In genomic region chrX:20828934-20829333, GRCm38 (mm10) we compare ENCODE assay signal across 7 mouse cellular contexts. TPM values are rescaled to one million over a fixed set of nuclear protein-coding genes. Genes with fewer than 3 reads are reported as not detected.
DNase-seq lines count a peak whose midpoint lies in the region; ATAC-seq and TF ChIP-seq lines count a peak whose summit lies in the region.

No protein-coding gene starts in this region.

- TF ChIP-seq CTCF in E14TG2a.4 (conservative IDR thresholded peaks at IDR 0.05; ENCODE audit: low read length) = peak; percentile 28
- TF ChIP-seq CTCF in lung, embryonic 14.5 days (IDR thresholded peaks at IDR 0.05; ENCODE audit: low read depth) = peak; percentile 51

- no peak overlapping the region for H3K4me3 ChIP-seq in E14TG2a.4 (replicated peaks; ENCODE audit: low read length)
- no peak overlapping the region for H3K4me3 ChIP-seq in embryonic facial prominence, embryonic 13.5 days
- peak overlapping the region; percentile 16; the same call in 1 of the 2 replicates for H3K4me3 ChIP-seq in heart, embryonic 16.5 days (ENCODE audit: low read length)
- H3K4me3 ChIP-seq in lung, embryonic 14.5 days (ENCODE audit: low read depth, low read length) = no peak overlapping the region
- no peak overlapping the region for H3K4me3 ChIP-seq in stomach, embryonic 14.5 days (ENCODE audit: low read depth, low read length)

- no peaks in the 10 kb centered on the region for H3K27me3 ChIP-seq in E14TG2a.4 (ENCODE audit: insufficient read depth, low read length)
- no peaks in the 10 kb centered on the region for H3K27me3 ChIP-seq in embryonic facial prominence, embryonic 13.5 days
- H3K27me3 ChIP-seq in heart, embryonic 16.5 days (ENCODE audit: control insufficient read depth, insufficient read depth, low read length) = no peaks in the 10 kb centered on the region
- H3K27me3 ChIP-seq in lung, embryonic 14.5 days (ENCODE audit: insufficient read depth, low read length) = no peaks in the 10 kb centered on the region
- no peaks in the 10 kb centered on the region for H3K27me3 ChIP-seq in stomach, embryonic 14.5 days (ENCODE audit: control insufficient read depth, insufficient read depth, low read length)

- DNase-seq in adrenal gland, adult 18-20 months (ENCODE audit: low spot score in 2 of 2) = peak; percentile 24 to 25
- DNase-seq in kidney, postnatal 25 days = peak; percentile 60 to 79
- DNase-seq in lung, embryonic 14.5 days = peak; percentile 80

- peak overlapping the region; percentile 11; the same call in 1 of the 2 replicates for H3K4me2 ChIP-seq in embryonic facial prominence, embryonic 13.5 days
- peak overlapping the region; percentile 21; the same call in 1 of the 2 replicates for H3K4me2 ChIP-seq in heart, embryonic 16.5 days (ENCODE audit: low read depth, low read length)
- H3K4me2 ChIP-seq in lung, embryonic 14.5 days = no peak overlapping the region
- no peak overlapping the region for H3K4me2 ChIP-seq in stomach, embryonic 14.5 days (replicated peaks; ENCODE audit: low read depth, low read length)

- 20% methylated on average over 5 of the region's 5 CpGs for WGBS in embryonic facial prominence, embryonic 13.5 days
- 10% methylated on average over 5 of the region's 5 CpGs for WGBS in heart, embryonic 16.5 days
- WGBS in lung, embryonic 14.5 days = 10% methylated on average over 5 of the region's 5 CpGs
- WGBS in stomach, embryonic 14.5 days = 15% methylated on average over 5 of the region's 5 CpGs

- no peak for ATAC-seq in embryonic facial prominence, embryonic 13.5 days (ENCODE audit: insufficient number of reproducible peaks, insufficient read depth, low FRiP score, low TSS enrichment, low read depth)
- peak; percentile 91 for ATAC-seq in heart, embryonic 16.5 days (replicated peaks; ENCODE audit: extremely low read depth, insufficient read depth, low FRiP score)
- ATAC-seq in lung, embryonic 14.5 days (ENCODE audit: insufficient read depth) = peak; percentile 96
- peak; percentile 87; the same call in 1 of the 2 replicates for ATAC-seq in stomach, embryonic 14.5 days (ENCODE audit: insufficient number of reproducible peaks, insufficient read depth, low FRiP score, low read depth)

- H3K27ac ChIP-seq in embryonic facial prominence, embryonic 13.5 days = no peak overlapping the region
- H3K27ac ChIP-seq in heart, embryonic 16.5 days (ENCODE audit: low read length) = no peak overlapping the region; the same call in 1 of the 2 replicates
- H3K27ac ChIP-seq in lung, embryonic 14.5 days (ENCODE audit: low read depth) = no peak overlapping the region
- H3K27ac ChIP-seq in stomach, embryonic 14.5 days (ENCODE audit: low read length) = no peak overlapping the region

- no peak overlapping the region for H3K9ac ChIP-seq in embryonic facial prominence, embryonic 13.5 days
- H3K9ac ChIP-seq in heart, embryonic 16.5 days (ENCODE audit: low read length) = no peak overlapping the region
- no peak overlapping the region for H3K9ac ChIP-seq in lung, embryonic 14.5 days
- H3K9ac ChIP-seq in stomach, embryonic 14.5 days (replicated peaks; ENCODE audit: low read depth, low read length) = no peak overlapping the region

- no peaks in the 10 kb centered on the region for H3K9me3 ChIP-seq in E14TG2a.4 (ENCODE audit: low read length)
- H3K9me3 ChIP-seq in embryonic facial prominence, embryonic 13.5 days = no peaks in the 10 kb centered on the region
- no peaks in the 10 kb centered on the region for H3K9me3 ChIP-seq in heart, embryonic 16.5 days (replicated peaks; ENCODE audit: control insufficient read depth, low read length)
- H3K9me3 ChIP-seq in lung, embryonic 14.5 days (ENCODE audit: low read depth, low read length) = no peaks in the 10 kb centered on the region
- no peaks in the 10 kb centered on the region for H3K9me3 ChIP-seq in stomach, embryonic 14.5 days (ENCODE audit: control insufficient read depth, low read depth, low read length)

- H3K36me3 ChIP-seq in E14TG2a.4 (ENCODE audit: insufficient read depth, low read length) = no peaks in the 10 kb centered on the region
- no peaks in the 10 kb centered on the region for H3K36me3 ChIP-seq in embryonic facial prominence, embryonic 13.5 days
- no peaks in the 10 kb centered on the region for H3K36me3 ChIP-seq in heart, embryonic 16.5 days (ENCODE audit: control insufficient read depth, insufficient read depth)
- H3K36me3 ChIP-seq in lung, embryonic 14.5 days (ENCODE audit: insufficient read depth) = no peaks in the 10 kb centered on the region
- H3K36me3 ChIP-seq in stomach, embryonic 14.5 days (ENCODE audit: control insufficient read depth, insufficient read depth, low read length) = no peaks in the 10 kb centered on the region

- no peaks in the 10 kb centered on the region for H3K4me1 ChIP-seq in E14TG2a.4 (replicated peaks; ENCODE audit: low read depth, low read length)
- H3K4me1 ChIP-seq in embryonic facial prominence, embryonic 13.5 days = no peaks in the 10 kb centered on the region
- H3K4me1 ChIP-seq in heart, embryonic 16.5 days (ENCODE audit: control insufficient read depth, insufficient read depth, low read length) = no peaks in the 10 kb centered on the region
- H3K4me1 ChIP-seq in lung, embryonic 14.5 days (ENCODE audit: insufficient read depth) = no peaks in the 10 kb centered on the region
- no peaks in the 10 kb centered on the region for H3K4me1 ChIP-seq in stomach, embryonic 14.5 days (ENCODE audit: control insufficient read depth, insufficient read depth, low read length)

RNA-seq across cellular contexts. Expression of gene Araf, which starts 31.3 kb away (rescaled TPM):
- 100 to 1,000 TPM; 108 to 123 TPM for total RNA-seq in adrenal gland, adult 18-20 months (2021)
- 118 and 122 TPM in 2 replicates for polyA plus RNA-seq in embryonic facial prominence, embryonic 13.5 days (2015; fragmentation: Nextera tagmentation; extraction: Ambion mirVana)
- 98.9 and 113 TPM in 2 replicates for polyA plus RNA-seq in heart, embryonic 16.5 days (2015; fragmentation: Nextera tagmentation; extraction: Ambion mirVana)
- polyA plus RNA-seq in lung, embryonic 14.5 days (2014; fragmentation: Nextera tagmentation; extraction: Ambion mirVana) = 86.4 and 90.0 TPM in 2 replicates
- 104 and 105 TPM in 2 replicates for polyA plus RNA-seq in stomach, embryonic 14.5 days (2014; fragmentation: Nextera tagmentation; extraction: Ambion mirVana)

RNA-seq across cellular contexts. Expression of gene Timp1, which starts 41.0 kb away (rescaled TPM):
- 10 to 100 TPM; 20.9 to 32.1 TPM for total RNA-seq in adrenal gland, adult 18-20 months (2021)
- polyA plus RNA-seq in embryonic facial prominence, embryonic 13.5 days (2015; fragmentation: Nextera tagmentation; extraction: Ambion mirVana) = 15.2 and 26.1 TPM in 2 replicates
- polyA plus RNA-seq in heart, embryonic 16.5 days (2015; fragmentation: Nextera tagmentation; extraction: Ambion mirVana) = 21.7 and 22.0 TPM in 2 replicates
- 34.2 and 34.7 TPM in 2 replicates for polyA plus RNA-seq in lung, embryonic 14.5 days (2014; fragmentation: Nextera tagmentation; extraction: Ambion mirVana)
- polyA plus RNA-seq in stomach, embryonic 14.5 days (2014; fragmentation: Nextera tagmentation; extraction: Ambion mirVana) = 33.9 and 35.8 TPM in 2 replicates

Comparison
In these comparisons a context has a peak if more than half of its experiments do, and no peak if none do; other contexts are left out.
1. DNase-seq: peak in every context shown above with its lines; median percentile 80 in lung, embryonic 14.5 days; 70 in kidney, postnatal 25 days; 24 in adrenal gland, adult 18-20 months.
2. H3K4me2 ChIP-seq: peak in embryonic facial prominence, embryonic 13.5 days (single experiment) and heart, embryonic 16.5 days (single experiment); none in lung, embryonic 14.5 days (single experiment) and stomach, embryonic 14.5 days (single experiment).